Mouse (Mus musculus): ENCODE results near the gene Ppp2r5e.
"Not testable (repeated sequence)": the region's sequence is repeated elsewhere in the genome, so short reads cannot be mapped to it uniquely, and the experiment has no call there.

Ppp2r5e gene

GRCm38 (mm10) chr12:75482781-75483180 is 113.3 kb downstream of the Ppp2r5e start:
- DNase-seq: no peak

DNA sequence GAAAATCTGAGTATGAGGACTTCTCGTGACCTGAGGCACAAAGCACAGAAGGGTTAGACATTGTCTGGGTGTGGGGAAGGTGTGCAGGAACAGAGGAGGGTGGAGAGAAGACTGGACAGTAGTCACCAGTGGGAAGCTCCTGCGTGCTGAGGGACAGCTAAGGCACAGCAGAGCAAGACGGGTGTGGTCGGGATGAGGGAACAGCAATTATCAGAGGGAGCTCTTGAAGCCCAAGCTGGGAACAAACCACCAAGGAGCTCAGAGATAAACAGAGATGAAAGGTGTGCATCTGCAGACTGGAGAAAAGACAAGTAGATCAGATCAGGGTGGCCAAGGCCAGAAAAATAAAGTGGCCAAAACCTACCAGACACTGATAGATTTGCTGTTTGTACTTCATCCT is 114.0 kb downstream of the Ppp2r5e start:
- no peak for DNase-seq

DNA sequence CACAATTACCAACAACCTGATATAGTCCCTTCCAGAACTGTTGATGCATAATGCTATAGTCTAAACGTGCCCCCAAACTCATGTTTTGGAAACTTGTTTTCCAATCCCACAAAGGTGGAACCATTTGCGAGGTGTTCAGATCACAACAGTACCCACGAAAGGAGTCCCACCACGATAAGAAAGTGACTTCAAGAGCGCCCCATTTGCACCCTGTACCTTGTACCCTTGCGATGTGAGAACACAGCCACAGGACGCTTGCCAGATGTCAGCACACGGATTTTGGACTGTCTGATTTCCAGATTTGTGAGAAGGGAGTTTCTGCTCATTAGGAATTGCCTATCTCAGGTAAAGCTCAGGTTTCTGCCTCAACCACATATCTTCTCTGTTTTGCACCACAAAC is 116.0 kb downstream of the Ppp2r5e start:
- no peak for DNase-seq

GRCm38 (mm10) chr12:75479375-75479898 is 116.6 kb downstream of the Ppp2r5e start:
- no peak for DNase-seq

DNA sequence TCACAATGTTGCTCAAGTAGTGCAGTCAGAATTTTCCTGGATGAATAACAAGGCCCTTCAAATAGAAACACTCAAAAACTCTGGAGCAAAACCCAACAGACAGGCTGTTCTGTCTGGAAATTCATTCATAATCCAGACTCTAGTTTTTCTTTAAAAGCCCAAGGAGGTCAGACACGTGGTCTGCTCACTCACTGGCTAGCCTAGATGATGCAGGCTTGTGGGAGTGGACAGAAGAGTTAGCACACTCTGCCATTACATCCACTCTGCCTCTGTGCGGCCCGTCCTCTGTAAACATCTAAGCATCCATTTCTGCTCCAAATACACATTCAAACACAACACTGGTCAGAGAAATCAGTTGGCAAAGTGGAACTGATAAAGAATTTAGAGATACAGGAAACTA is 117.4 kb downstream of the Ppp2r5e start:
- no peak for DNase-seq

GRCm38 (mm10) chr12:75478117-75478516 is 117.9 kb downstream of the Ppp2r5e start:
- peak; percentile 28 for DNase-seq

- no peak for DNase-seq
Measured at GRCm38 (mm10) chr12:75473021-75473420, 123.0 kb downstream of the Ppp2r5e start.

- DNase-seq: no peak
Measured at GRCm38 (mm10) chr12:75472107-75472506, 123.9 kb downstream of the Ppp2r5e start.

DNA sequence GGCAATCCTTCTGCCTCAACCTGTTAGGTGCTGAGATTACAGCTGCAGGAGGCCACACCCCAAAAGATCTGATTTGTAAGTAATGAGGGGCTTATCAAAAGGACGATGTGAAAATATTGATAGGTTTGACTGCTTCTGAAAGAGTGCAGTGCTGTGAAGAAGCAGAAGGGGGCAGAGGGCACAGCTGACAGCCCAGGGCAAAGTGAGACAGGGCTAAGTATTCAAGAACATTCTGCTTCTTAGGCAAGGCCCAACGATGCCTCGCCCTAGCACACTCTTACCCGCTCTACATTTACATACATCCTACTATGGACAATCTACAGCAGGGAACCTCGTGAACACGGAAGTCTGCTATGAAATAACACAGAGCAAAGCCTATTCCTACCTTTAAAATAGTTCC is 128.2 kb downstream of the Ppp2r5e start:
- DNase-seq: no peak

- no peak for DNase-seq
Measured at GRCm38 (mm10) chr12:75467127-75467526, 128.9 kb downstream of the Ppp2r5e start.

GRCm38 (mm10) chr12:75466206-75466605 is 129.8 kb downstream of the Ppp2r5e start:
- DNase-seq: no peak

- peak; percentile 35 for DNase-seq
Measured at GRCm38 (mm10) chr12:75464016-75464769, 131.9 kb downstream of the Ppp2r5e start.

GRCm38 (mm10) chr12:75460561-75460960 is 135.5 kb downstream of the Ppp2r5e start:
- DNase-seq: no peak

DNA sequence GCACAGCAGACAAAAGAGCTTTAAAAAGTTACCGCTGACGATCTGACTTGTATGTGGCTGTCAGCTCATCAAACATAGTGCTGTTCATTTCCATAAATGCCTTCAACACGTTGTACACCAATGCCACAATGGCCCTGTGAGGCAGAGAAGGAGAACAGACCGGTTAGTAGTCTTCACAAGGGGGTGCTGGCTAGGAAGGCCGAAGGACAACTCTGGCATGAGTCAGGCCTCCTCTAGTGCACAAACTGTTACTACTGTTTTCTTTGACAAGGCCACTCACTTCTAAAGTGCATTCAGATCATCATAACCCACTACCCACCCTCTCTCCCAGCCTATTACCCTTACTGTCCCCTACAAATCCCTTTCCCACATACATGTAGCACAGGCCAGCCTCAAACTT is 136.4 kb downstream of the Ppp2r5e start:
- DNase-seq: no peak

GRCm38 (mm10) chr12:75453441-75453840 is 142.6 kb downstream of the Ppp2r5e start:
- no peak for DNase-seq

DNA sequence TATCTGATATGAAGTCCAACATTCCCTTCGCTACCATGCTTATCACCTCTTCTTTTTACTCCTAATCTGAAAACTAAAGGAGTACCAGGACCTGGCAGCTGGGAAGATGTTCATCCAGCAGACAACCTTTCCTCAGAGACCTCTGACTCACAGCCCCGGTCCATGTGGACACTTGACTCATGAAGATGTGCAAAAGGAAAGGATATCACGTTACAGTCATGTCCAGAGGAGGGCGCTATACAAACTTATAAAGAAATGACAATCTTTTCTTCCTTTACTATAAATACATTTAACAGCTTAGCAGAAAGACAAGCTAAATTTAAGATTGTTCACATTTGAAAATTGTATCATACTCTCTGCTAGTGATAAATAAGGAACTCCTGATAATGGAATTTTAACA is 143.0 kb downstream of the Ppp2r5e start:
- DNase-seq: no peak

- no peak for DNase-seq
Measured at GRCm38 (mm10) chr12:75450592-75450991, 145.5 kb downstream of the Ppp2r5e start.

GRCm38 (mm10) chr12:75450011-75450410 is 146.0 kb downstream of the Ppp2r5e start:
- DNase-seq: no peak

DNA sequence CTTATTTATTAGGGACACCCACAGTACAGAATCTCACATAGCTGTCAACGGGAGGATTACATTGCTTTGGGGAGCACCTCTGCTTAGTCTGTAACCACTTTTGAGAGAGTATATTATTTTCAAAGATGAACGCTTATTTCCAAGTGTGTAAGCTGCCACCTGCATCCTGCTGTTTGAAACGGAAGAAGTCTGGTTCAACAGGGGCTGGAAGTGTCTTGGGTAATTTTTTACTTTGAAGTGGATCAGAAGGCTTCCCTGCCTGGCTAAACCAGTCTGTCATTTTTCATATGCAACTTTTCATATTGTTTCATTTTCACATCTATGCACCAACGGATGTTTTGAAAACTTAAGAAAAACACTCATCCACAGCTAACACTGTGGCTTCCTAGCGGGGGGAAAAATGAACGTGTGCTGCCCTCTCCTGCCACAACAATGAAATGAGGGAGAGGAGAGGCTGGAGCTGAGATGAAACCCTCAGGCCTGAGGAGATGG is 146.5 kb downstream of the Ppp2r5e start:
- DNase-seq: no peak

DNA sequence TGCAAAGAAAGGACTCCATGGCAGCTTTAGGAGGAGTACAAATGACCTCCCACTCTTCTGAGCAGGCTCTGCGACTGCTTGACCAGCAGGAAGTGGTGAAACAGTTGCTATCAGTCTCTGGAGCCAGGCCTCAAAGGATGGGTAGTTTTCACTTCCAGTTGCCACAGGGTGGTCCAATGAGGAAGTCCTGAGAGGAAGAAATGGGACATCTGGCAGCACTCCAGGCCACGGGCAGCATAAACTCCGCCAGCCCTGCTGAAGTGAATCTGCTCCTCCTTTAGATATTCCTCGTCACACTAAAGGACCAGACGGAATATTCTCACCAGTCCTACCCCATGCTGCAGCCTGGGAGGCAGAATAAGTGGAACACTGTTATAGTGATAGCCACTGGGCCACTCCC is 147.1 kb downstream of the Ppp2r5e start:
- DNase-seq: no peak

GRCm38 (mm10) chr12:75446245-75446644 is 149.8 kb downstream of the Ppp2r5e start:
- DNase-seq: no peak

- not testable (repeated sequence) for DNase-seq
Measured at GRCm38 (mm10) chr12:75432400-75432799, 163.6 kb downstream of the Ppp2r5e start.

DNA sequence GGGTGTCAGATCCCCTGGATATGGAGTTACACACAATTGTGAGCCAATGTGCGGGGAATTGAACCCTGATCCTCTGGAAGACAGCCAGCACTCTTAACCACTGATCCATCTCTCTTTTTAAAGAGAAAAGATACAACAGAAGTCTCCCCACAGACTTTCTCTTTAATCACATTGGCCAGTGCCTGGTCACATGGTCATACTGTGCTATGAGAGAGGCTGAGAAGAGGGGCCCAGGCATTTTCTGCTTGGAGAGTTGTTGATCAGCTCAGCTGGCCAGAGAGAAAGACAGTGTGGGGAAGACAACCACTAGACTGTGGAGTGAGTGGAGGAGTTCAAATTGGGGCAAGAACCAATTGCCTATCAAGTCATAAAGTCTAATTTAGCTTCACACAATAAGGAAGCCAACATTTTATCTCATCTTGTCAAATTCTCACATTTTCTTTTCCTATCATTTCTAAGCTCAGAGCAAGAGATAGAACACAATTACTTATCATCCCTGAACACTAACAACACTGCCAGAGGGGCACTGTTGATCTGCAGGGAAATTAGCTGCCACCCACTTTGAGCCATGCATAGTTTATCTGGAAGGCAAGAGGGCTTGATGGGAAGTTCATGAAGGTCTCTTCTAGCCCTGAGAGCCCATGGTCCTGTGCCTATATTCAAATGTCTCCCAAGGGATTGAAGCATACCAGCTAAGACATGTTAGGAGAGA is 166.2 kb downstream of the Ppp2r5e start:
- DNase-seq: no peak

- DNase-seq: no peak
Measured at GRCm38 (mm10) chr12:75428719-75429118, 167.3 kb downstream of the Ppp2r5e start.
